Mouse (Mus musculus): ENCODE measurements around the gene Polg2. TPM values are rescaled to one million over a fixed set of nuclear protein-coding genes. Genes with fewer than 3 reads are reported as not detected.

Polg2 gene
- 9.1 and 9.7 TPM in 2 replicates for polyA plus RNA-seq (2015; fragmentation: Nextera tagmentation; extraction: Ambion mirVana)

GRCm38 (mm10) chr11:106779388-106780088, at the start of gene Polg2:
Polg2 (minus strand) TSS chr11:106779537.
- Histone ChIP-seq H3K9me3 (no peaks in the 10 kb centered on the region), H3K27me3 (no peaks in the 10 kb centered on the region), H3K36me3 (peaks cover 55% of the 10 kb centered on the region), H3K4me3 (peak within 1 kb of the TSS; percentile 73), H3K9ac (peak within 1 kb of the TSS; percentile 83), H3K4me2 (peak within 1 kb of the TSS; percentile 87), H3K4me1 (replicated peaks) (peaks cover 33% of the 10 kb centered on the region), H3K27ac (peak within 1 kb of the TSS; percentile 92)
- WGBS: 2% methylated on average over 30 of the region's 30 CpGs
- ATAC-seq (ENCODE audit: low FRiP score): peak; percentile 99

GRCm38 (mm10) chr11:106828079-106828478, 48.7 kb upstream of the Polg2 start:
- Histone ChIP-seq H3K4me3 (no peak overlapping the region), H3K9ac (no peak overlapping the region), H3K4me1 (replicated peaks) (no peaks in the 10 kb centered on the region), H3K9me3 (no peaks in the 10 kb centered on the region), H3K27ac (no peak overlapping the region), H3K27me3 (no peaks in the 10 kb centered on the region), H3K4me2 (no peak overlapping the region), H3K36me3 (peaks cover 67% of the 10 kb centered on the region)
- WGBS: 96% methylated on average over 7 of the region's 7 CpGs
- ATAC-seq (ENCODE audit: low FRiP score): no peak

GRCm38 (mm10) chr11:106824403-106824802, 45.1 kb upstream of the Polg2 start:
- H3K36me3 ChIP-seq: peaks cover 61% of the 10 kb centered on the region
- H3K27me3 ChIP-seq: no peaks in the 10 kb centered on the region
- H3K9me3 ChIP-seq: no peaks in the 10 kb centered on the region
- no peak overlapping the region for H3K27ac ChIP-seq
- H3K9ac ChIP-seq: no peak overlapping the region
- no peak for ATAC-seq (ENCODE audit: low FRiP score)
- no peak overlapping the region for H3K4me2 ChIP-seq
- H3K4me1 ChIP-seq (replicated peaks): no peaks in the 10 kb centered on the region
- 95% methylated on average over 10 of the region's 10 CpGs for WGBS
- H3K4me3 ChIP-seq: no peak overlapping the region

- Histone ChIP-seq H3K27me3 (no peaks in the 10 kb centered on the region), H3K27ac (no peak overlapping the region), H3K36me3 (peaks cover 63% of the 10 kb centered on the region), H3K4me2 (no peak overlapping the region), H3K9me3 (no peaks in the 10 kb centered on the region), H3K4me1 (replicated peaks) (peaks cover 5% of the 10 kb centered on the region), H3K4me3 (no peak overlapping the region), H3K9ac (no peak overlapping the region)
- 93% methylated on average over 8 of the region's 8 CpGs for WGBS
- ATAC-seq (ENCODE audit: low FRiP score): no peak
Measured at GRCm38 (mm10) chr11:106823741-106824140, 44.4 kb upstream of the Polg2 start.

GRCm38 (mm10) chr11:106822911-106823310, 43.6 kb upstream of the Polg2 start:
- no peak overlapping the region for H3K4me3 ChIP-seq
- peaks cover 61% of the 10 kb centered on the region for H3K36me3 ChIP-seq
- H3K27ac ChIP-seq: no peak overlapping the region
- H3K27me3 ChIP-seq: no peaks in the 10 kb centered on the region
- peaks cover 11% of the 10 kb centered on the region for H3K4me1 ChIP-seq (replicated peaks)
- H3K9ac ChIP-seq: no peak overlapping the region
- H3K9me3 ChIP-seq: no peaks in the 10 kb centered on the region
- ATAC-seq (ENCODE audit: low FRiP score): no peak
- no peak overlapping the region for H3K4me2 ChIP-seq
- 88% methylated on average over 5 of the region's 5 CpGs for WGBS

GRCm38 (mm10) chr11:106822491-106822890, 43.2 kb upstream of the Polg2 start:
- H3K27ac ChIP-seq: no peak overlapping the region
- WGBS: 97% methylated on average over 8 of the region's 8 CpGs
- no peak for ATAC-seq (ENCODE audit: low FRiP score)
- H3K4me3 ChIP-seq: no peak overlapping the region
- no peak overlapping the region for H3K9ac ChIP-seq
- no peak overlapping the region for H3K4me2 ChIP-seq
- no peaks in the 10 kb centered on the region for H3K9me3 ChIP-seq
- H3K27me3 ChIP-seq: no peaks in the 10 kb centered on the region
- peaks cover 62% of the 10 kb centered on the region for H3K36me3 ChIP-seq
- H3K4me1 ChIP-seq (replicated peaks): peaks cover 13% of the 10 kb centered on the region

- no peaks in the 10 kb centered on the region for H3K9me3 ChIP-seq
- no peak for ATAC-seq (ENCODE audit: low FRiP score)
- peaks cover 13% of the 10 kb centered on the region for H3K4me1 ChIP-seq (replicated peaks)
- no peaks in the 10 kb centered on the region for H3K27me3 ChIP-seq
- peaks cover 70% of the 10 kb centered on the region for H3K36me3 ChIP-seq
- 0 out of 2 replicates have a peak overlapping the region, but pooled peaks have one; percentile 24 for H3K9ac ChIP-seq
- H3K4me3 ChIP-seq: no peak overlapping the region
- 94% methylated on average over 6 of the region's 6 CpGs for WGBS
- no peak overlapping the region for H3K27ac ChIP-seq
- H3K4me2 ChIP-seq: no peak overlapping the region
Measured at GRCm38 (mm10) chr11:106821397-106821796, 42.1 kb upstream of the Polg2 start.

- H3K4me2 ChIP-seq: no peak overlapping the region
- ATAC-seq (ENCODE audit: low FRiP score): no peak
- H3K27ac ChIP-seq: 0 out of 2 replicates have a peak overlapping the region, but pooled peaks have one; percentile 19
- no peaks in the 10 kb centered on the region for H3K9me3 ChIP-seq
- no peak overlapping the region for H3K4me3 ChIP-seq
- H3K4me1 ChIP-seq (replicated peaks): peaks cover 13% of the 10 kb centered on the region
- no peaks in the 10 kb centered on the region for H3K27me3 ChIP-seq
- peaks cover 70% of the 10 kb centered on the region for H3K36me3 ChIP-seq
- 0 out of 2 replicates have a peak overlapping the region, but pooled peaks have one; percentile 24 for H3K9ac ChIP-seq
- WGBS: 73% methylated on average over 4 of the region's 4 CpGs
Measured at GRCm38 (mm10) chr11:106820972-106821371, 41.6 kb upstream of the Polg2 start.

- H3K36me3 ChIP-seq: peaks cover 72% of the 10 kb centered on the region
Measured at GRCm38 (mm10) chr11:106820252-106820651, 40.9 kb upstream of the Polg2 start.

GRCm38 (mm10) chr11:106819595-106819994, 40.3 kb upstream of the Polg2 start:
- Histone ChIP-seq H3K4me3 (no peak overlapping the region), H3K27ac (no peak overlapping the region), H3K36me3 (peaks cover 72% of the 10 kb centered on the region), H3K9ac (0 out of 2 replicates have a peak overlapping the region, but pooled peaks have one; percentile 6), H3K27me3 (no peaks in the 10 kb centered on the region), H3K9me3 (no peaks in the 10 kb centered on the region), H3K4me2 (no peak overlapping the region), H3K4me1 (replicated peaks) (peaks cover 13% of the 10 kb centered on the region)
- no peak for ATAC-seq (ENCODE audit: low FRiP score)
- 91% methylated on average over 9 of the region's 9 CpGs for WGBS

More at GRCm38 (mm10) chr11:106820252-106820651, 40.9 kb upstream of the Polg2 start:
- H3K4me1 ChIP-seq (replicated peaks): peaks cover 13% of the 10 kb centered on the region
- no peaks in the 10 kb centered on the region for H3K9me3 ChIP-seq
- no peak overlapping the region for H3K4me2 ChIP-seq
- H3K27me3 ChIP-seq: no peaks in the 10 kb centered on the region
- 82% methylated on average over 6 of the region's 6 CpGs for WGBS
- H3K9ac ChIP-seq: no peak overlapping the region
- H3K4me3 ChIP-seq: no peak overlapping the region
- no peak for ATAC-seq (ENCODE audit: low FRiP score)
- no peak overlapping the region for H3K27ac ChIP-seq

GRCm38 (mm10) chr11:106818341-106818740, 39.0 kb upstream of the Polg2 start:
- Histone ChIP-seq H3K4me2 (no peak overlapping the region), H3K27ac (peak overlapping the region; percentile 53; the same call in 1 of the 2 replicates), H3K4me3 (no peak overlapping the region), H3K9ac (no peak overlapping the region), H3K9me3 (no peaks in the 10 kb centered on the region), H3K27me3 (no peaks in the 10 kb centered on the region), H3K36me3 (peaks cover 76% of the 10 kb centered on the region), H3K4me1 (replicated peaks) (peaks cover 13% of the 10 kb centered on the region)
- 0 out of 2 replicates have a peak, but pooled peaks have one; percentile 63 for ATAC-seq (ENCODE audit: low FRiP score)
- 62% methylated on average over 9 of the region's 9 CpGs for WGBS

GRCm38 (mm10) chr11:106817808-106818207, 38.5 kb upstream of the Polg2 start:
- H3K4me2 ChIP-seq: no peak overlapping the region
- H3K36me3 ChIP-seq: peaks cover 78% of the 10 kb centered on the region
- H3K9ac ChIP-seq: no peak overlapping the region
- peaks cover 13% of the 10 kb centered on the region for H3K4me1 ChIP-seq (replicated peaks)
- no peak overlapping the region for H3K4me3 ChIP-seq
- no peaks in the 10 kb centered on the region for H3K27me3 ChIP-seq
- no peak for ATAC-seq (ENCODE audit: low FRiP score)
- H3K27ac ChIP-seq: peak overlapping the region; percentile 53
- 93% methylated on average over 6 of the region's 6 CpGs for WGBS
- no peaks in the 10 kb centered on the region for H3K9me3 ChIP-seq

- ATAC-seq (ENCODE audit: low FRiP score): no peak
- H3K4me3 ChIP-seq: no peak overlapping the region
- peaks cover 78% of the 10 kb centered on the region for H3K36me3 ChIP-seq
- H3K4me1 ChIP-seq (replicated peaks): peaks cover 13% of the 10 kb centered on the region
- no peak overlapping the region for H3K9ac ChIP-seq
- H3K27me3 ChIP-seq: no peaks in the 10 kb centered on the region
- WGBS: 85% methylated on average over 3 of the region's 3 CpGs
- H3K27ac ChIP-seq: no peak overlapping the region; the same call in none of the 2 replicates
- H3K4me2 ChIP-seq: no peak overlapping the region
- no peaks in the 10 kb centered on the region for H3K9me3 ChIP-seq
Measured at GRCm38 (mm10) chr11:106817156-106817555, 37.8 kb upstream of the Polg2 start.
